Comparison of ENCODE assay signal across 22 mouse cellular contexts in the genomic region with DNA sequence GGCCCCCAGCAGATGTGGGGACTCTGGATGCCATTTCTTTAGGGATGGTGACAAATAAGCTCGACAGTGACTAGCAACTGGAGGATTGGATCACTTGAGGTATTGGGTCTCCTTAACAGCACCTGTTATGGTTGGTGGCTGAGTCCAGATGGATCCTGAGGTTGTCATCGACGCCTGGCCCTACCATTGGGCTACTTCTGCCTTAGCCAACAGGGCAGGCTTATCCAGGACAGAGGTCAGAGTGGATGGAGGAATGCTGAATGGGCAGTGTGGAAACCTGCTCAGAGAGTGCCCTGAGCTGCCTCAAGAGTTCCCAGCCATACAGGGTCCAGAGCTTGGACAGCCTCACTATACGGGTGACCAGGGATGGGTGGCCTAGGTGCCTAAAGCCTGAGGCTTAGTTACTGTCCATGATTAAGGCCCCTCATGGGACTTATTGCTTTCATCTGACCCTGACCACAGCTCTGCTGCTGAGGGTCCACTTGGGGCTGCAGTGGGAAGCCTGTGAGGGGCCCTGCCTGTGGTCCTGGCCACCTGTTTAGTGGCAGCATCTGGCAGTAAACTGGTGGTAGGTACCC. TPM values are rescaled to one million over a fixed set of nuclear protein-coding genes. Genes with fewer than 3 reads are reported as not detected.
DNase-seq lines count a peak whose midpoint lies in the region; ATAC-seq and TF ChIP-seq lines count a peak whose summit lies in the region.
"Had no signal": no experiment of that assay in that cellular context is flagged by ENCODE, and none has a peak within 500 bp of the region (broad histone marks: within the 10 kb centered on the region; RNA-seq: fewer than 3 reads in every experiment).

No protein-coding gene starts in this region.

- no peak overlapping the region for H3K4me2 ChIP-seq in kidney, embryonic 16.5 days (replicated peaks; ENCODE audit: low read depth, low read length)
- no peak overlapping the region for H3K4me2 ChIP-seq in liver, embryonic 14.5 days (ENCODE audit: low read depth)
- H3K4me2 ChIP-seq: forebrain, embryonic 15.5 days; lung, embryonic 15.5 days had no signal

- no peaks in the 10 kb centered on the region for H3K9me3 ChIP-seq in kidney, embryonic 16.5 days (ENCODE audit: low read length)
- H3K9me3 ChIP-seq in liver, embryonic 14.5 days (ENCODE audit: control insufficient read depth, low read length) = no peaks in the 10 kb centered on the region
- H3K9me3 ChIP-seq: forebrain, embryonic 15.5 days; lung, embryonic 15.5 days had no signal

- H3K4me3 ChIP-seq in kidney, embryonic 16.5 days (ENCODE audit: low read length) = no peak overlapping the region
- H3K4me3 ChIP-seq in liver, embryonic 14.5 days (ENCODE audit: insufficient read depth in 1 of 2, low read depth in 2 of 2, low read length in 2 of 2) = no peak overlapping the region
- H3K4me3 ChIP-seq: erythroblast, embryonic 14.5 days; forebrain, embryonic 15.5 days; gastrocnemius, adult 2 months; left cerebral cortex, adult 2 months; lung, embryonic 15.5 days had no signal

- peak overlapping the region; percentile 20; the same call in 1 of the 2 replicates for H3K27ac ChIP-seq in kidney, embryonic 16.5 days (ENCODE audit: low read length)
- no peak overlapping the region for H3K27ac ChIP-seq in liver, embryonic 14.5 days
- H3K27ac ChIP-seq: forebrain, embryonic 15.5 days; gastrocnemius, adult 2 months; left cerebral cortex, adult 2 months; lung, embryonic 15.5 days; macrophage had no signal

- peaks cover 44% of the 10 kb centered on the region for H3K36me3 ChIP-seq in kidney, embryonic 16.5 days (ENCODE audit: insufficient read depth, low read length)
- peaks cover 22% of the 10 kb centered on the region for H3K36me3 ChIP-seq in liver, embryonic 14.5 days (replicated peaks; ENCODE audit: control insufficient read depth, insufficient read depth, low read depth)

- H3K4me1 ChIP-seq in kidney, embryonic 16.5 days (ENCODE audit: insufficient read depth, low read length) = peaks cover 39% of the 10 kb centered on the region
- peaks cover 7 to 14% of the 10 kb centered on the region in 2 experiments for H3K4me1 ChIP-seq in liver, embryonic 14.5 days (replicated peaks; ENCODE audit: control insufficient read depth in 2 of 2, insufficient read depth in 2 of 2, low read length in 1 of 2)

- H3K27me3 ChIP-seq in kidney, embryonic 16.5 days (ENCODE audit: insufficient read depth, low read length) = no peaks in the 10 kb centered on the region
- H3K27me3 ChIP-seq in liver, embryonic 14.5 days (ENCODE audit: control insufficient read depth, insufficient read depth, low read length) = peaks cover under 1% of the 10 kb centered on the region; the same call in 1 of the 2 replicates
- H3K27me3 ChIP-seq: forebrain, embryonic 15.5 days; lung, embryonic 15.5 days had no signal

- no peak for ATAC-seq in kidney, embryonic 16.5 days (ENCODE audit: low FRiP score, low TSS enrichment)
- ATAC-seq in liver, embryonic 14.5 days (ENCODE audit: insufficient read depth) = peak; percentile 8; the same call in 1 of the 2 replicates
- ATAC-seq in megakaryocyte progenitor cell, adult 5-6 weeks (replicated peaks; ENCODE audit: poor library complexity) = no peak
- ATAC-seq in erythroid progenitor cell, adult 5-6 weeks (replicated peaks; ENCODE audit: low FRiP score, poor library complexity, severe bottlenecking) = no peak
- ATAC-seq: forebrain, embryonic 15.5 days had no signal

- TF ChIP-seq CTCF in liver, embryonic 14.5 days (IDR thresholded peaks at IDR 0.05; ENCODE audit: low read depth) = no peak

- WGBS in kidney, embryonic 16.5 days = 67% methylated on average over 4 of the region's 4 CpGs
- 50% methylated on average over 4 of the region's 4 CpGs for WGBS in liver, embryonic 14.5 days (ENCODE audit: insufficient replicate concordance)

- peak; percentile 15 for DNase-seq in embryo, embryonic 10 days (ENCODE audit: low spot score)
- DNase-seq in embryo, embryonic 9.5 days (ENCODE audit: extremely low spot score) = no peak
- no peak for DNase-seq in kidney, adult 8-10 months
- DNase-seq in A20 (ENCODE audit: low read depth, low spot score) = peak; percentile 21
- no peak for DNase-seq in liver, embryonic 14.5 days (ENCODE audit: low read depth in 3 of 3, low spot score in 3 of 3)
- DNase-seq: embryo, embryonic 11 days; gastrocnemius, adult 2 months; heart, adult 18-20 months; thymus, adult 18-20 months had no signal

- H3K9ac ChIP-seq in kidney, embryonic 16.5 days (replicated peaks; ENCODE audit: low read length) = no peak overlapping the region; the same call in 1 of the 2 replicates
- H3K9ac ChIP-seq in liver, embryonic 14.5 days (replicated peaks) = no peak overlapping the region
- H3K9ac ChIP-seq: forebrain, embryonic 15.5 days; lung, embryonic 15.5 days had no signal

- TF ChIP-seq EP300 in liver, embryonic 14.5 days (IDR thresholded peaks at IDR 0.05; ENCODE audit: low read depth) = no peak

RNA-seq across cellular contexts. Expression of a gene that starts 5.8 kb away (rescaled TPM):
- polyA plus RNA-seq in kidney, embryonic 16.5 days (2015; fragmentation: Nextera tagmentation; extraction: Ambion mirVana) = 39.3 and 40.3 TPM in 2 replicates
- 0.78 and 0.94 TPM in 2 replicates for polyA plus RNA-seq in liver, embryonic 14.5 days (2012; rRNA removed)
- 0.70 and 0.78 TPM in 2 replicates for polyA plus RNA-seq in liver, embryonic 14.5 days (2014; fragmentation: Nextera tagmentation; extraction: Ambion mirVana)
- total RNA-seq in megakaryocyte progenitor cell, adult 5-6 weeks (2015) = 2.8 and 4.8 TPM in 2 replicates
- 9.2 and 9.4 TPM in 2 replicates for total RNA-seq in megakaryocyte progenitor cell, adult 5-6 weeks (2017)
- total RNA-seq in erythroid progenitor cell, adult 5-6 weeks (2015; ENCODE audit: low replicate concordance) = not detected in 2 replicates
- total RNA-seq in erythroid progenitor cell, adult 5-6 weeks (2017; ENCODE audit: low replicate concordance) = not detected in 2 replicates
- polyA plus RNA-seq: erythroblast, embryonic 14.5 days; macrophage had no signal

RNA-seq across cellular contexts. Expression of a gene that starts 29.8 kb away (rescaled TPM):
- polyA plus RNA-seq in kidney, embryonic 16.5 days (2015; fragmentation: Nextera tagmentation; extraction: Ambion mirVana) = 53.0 and 57.0 TPM in 2 replicates
- 27.2 and 29.8 TPM in 2 replicates for polyA plus RNA-seq in liver, embryonic 14.5 days (2012; rRNA removed)
- polyA plus RNA-seq in liver, embryonic 14.5 days (2014; fragmentation: Nextera tagmentation; extraction: Ambion mirVana) = 31.4 and 32.8 TPM in 2 replicates
- total RNA-seq in megakaryocyte progenitor cell, adult 5-6 weeks (2015) = 47.8 and 50.3 TPM in 2 replicates
- 43.5 and 52.3 TPM in 2 replicates for total RNA-seq in megakaryocyte progenitor cell, adult 5-6 weeks (2017)
- 12.2 and 12.6 TPM in 2 replicates for total RNA-seq in erythroid progenitor cell, adult 5-6 weeks (2015; ENCODE audit: low replicate concordance)
- 6.2 and 12.0 TPM in 2 replicates for total RNA-seq in erythroid progenitor cell, adult 5-6 weeks (2017; ENCODE audit: low replicate concordance)

RNA-seq across cellular contexts. Expression of a gene that starts 37.0 kb away (rescaled TPM):
- not detected in 2 replicates for polyA plus RNA-seq in kidney, embryonic 16.5 days (2015; fragmentation: Nextera tagmentation; extraction: Ambion mirVana)
- polyA plus RNA-seq in liver, embryonic 14.5 days (2012; rRNA removed) = not detected in 2 replicates
- polyA plus RNA-seq in liver, embryonic 14.5 days (2014; fragmentation: Nextera tagmentation; extraction: Ambion mirVana) = not detected in 2 replicates
- 0.30 and 1.6 TPM in 2 replicates for total RNA-seq in megakaryocyte progenitor cell, adult 5-6 weeks (2015)
- not detected in 2 replicates for total RNA-seq in megakaryocyte progenitor cell, adult 5-6 weeks (2017)
- total RNA-seq in erythroid progenitor cell, adult 5-6 weeks (2015; ENCODE audit: low replicate concordance) = not detected in 2 replicates
- total RNA-seq in erythroid progenitor cell, adult 5-6 weeks (2017; ENCODE audit: low replicate concordance) = not detected in 2 replicates
- total RNA-seq: adrenal gland, postnatal 4 days; gastrocnemius, adult 2 months; heart, adult 18-20 months; left cerebral cortex, adult 2 months had no signal
- polyA plus RNA-seq: erythroblast, embryonic 14.5 days; forebrain, embryonic 15.5 days; heart, postnatal 0 days; hindbrain, embryonic 11.5 days; intestine, embryonic 14.5 days; limb, embryonic 11.5 days; lung, embryonic 15.5 days; macrophage had no signal

RNA-seq across cellular contexts. Expression of a gene that starts 47.6 kb away (rescaled TPM):
- polyA plus RNA-seq in kidney, embryonic 16.5 days (2015; fragmentation: Nextera tagmentation; extraction: Ambion mirVana) = not detected in 2 replicates
- not detected in 2 replicates for polyA plus RNA-seq in liver, embryonic 14.5 days (2012; rRNA removed)
- polyA plus RNA-seq in liver, embryonic 14.5 days (2014; fragmentation: Nextera tagmentation; extraction: Ambion mirVana) = not detected in 2 replicates
- total RNA-seq in megakaryocyte progenitor cell, adult 5-6 weeks (2015) = not detected in 2 replicates
- total RNA-seq in megakaryocyte progenitor cell, adult 5-6 weeks (2017) = not detected in 2 replicates
- total RNA-seq in erythroid progenitor cell, adult 5-6 weeks (2015; ENCODE audit: low replicate concordance) = not detected in 2 replicates
- total RNA-seq in erythroid progenitor cell, adult 5-6 weeks (2017; ENCODE audit: low replicate concordance) = 1.9 TPM in 1 of 2 replicates, not detected in the other
- total RNA-seq: adrenal gland, postnatal 4 days; gastrocnemius, adult 2 months; heart, adult 18-20 months; left cerebral cortex, adult 2 months had no signal
- polyA plus RNA-seq: erythroblast, embryonic 14.5 days; forebrain, embryonic 15.5 days; heart, postnatal 0 days; hindbrain, embryonic 11.5 days; intestine, embryonic 14.5 days; limb, embryonic 11.5 days; lung, embryonic 15.5 days had no signal

RNA-seq across cellular contexts. Expression of a gene that starts 54.2 kb away (rescaled TPM):
- 257 and 266 TPM in 2 replicates for polyA plus RNA-seq in kidney, embryonic 16.5 days (2015; fragmentation: Nextera tagmentation; extraction: Ambion mirVana)
- polyA plus RNA-seq in liver, embryonic 14.5 days (2012; rRNA removed) = 61.7 and 68.0 TPM in 2 replicates
- polyA plus RNA-seq in liver, embryonic 14.5 days (2014; fragmentation: Nextera tagmentation; extraction: Ambion mirVana) = 46.8 and 47.6 TPM in 2 replicates
- 29.9 and 58.3 TPM in 2 replicates for total RNA-seq in megakaryocyte progenitor cell, adult 5-6 weeks (2015)
- total RNA-seq in megakaryocyte progenitor cell, adult 5-6 weeks (2017) = 24.6 and 24.9 TPM in 2 replicates
- total RNA-seq in erythroid progenitor cell, adult 5-6 weeks (2015; ENCODE audit: low replicate concordance) = 3.8 and 7.2 TPM in 2 replicates
- 0.77 and 7.2 TPM in 2 replicates for total RNA-seq in erythroid progenitor cell, adult 5-6 weeks (2017; ENCODE audit: low replicate concordance)

Comparison
In these comparisons a context has a peak if more than half of its experiments do, and no peak if none do; other contexts are left out.
1. DNase-seq: peak in embryo, embryonic 10 days (single experiment) and A20 (single experiment); none in embryo, embryonic 9.5 days (single experiment), kidney, adult 8-10 months (0 of 2) and liver, embryonic 14.5 days (0 of 3).